Mouse (Mus musculus) G1E (cell line): Measurements from ENCODE around the gene Magi2. TPM values are rescaled to one million over a fixed set of nuclear protein-coding genes. Genes with fewer than 3 reads are reported as not detected.
A peak's percentile ranks its signal among the peaks of the same experiment; 100 is the strongest.

Experiments used
- ATAC-seq: 2 replicates; pipeline ENCODE4 v1.8.0; 2016; ENCODE audit warnings: mild to moderate bottlenecking; ENCODE audit not compliant: insufficient number of reproducible peaks, poor library complexity, low FRiP score, severe bottlenecking; ENCODE audit errors: extremely low read depth
- DNase-seq: peaks from one replicate; pipeline ENCODE4 v3.0.0; 2012; ENCODE audit warnings: low spot score
- H3K27me3 ChIP-seq: 2 replicates; pipeline ENCODE4 v1.6.1; 2012; ENCODE audit warnings: mild to moderate bottlenecking, low read length, inconsistent platforms; ENCODE audit not compliant: insufficient read depth
- H3K36me3 ChIP-seq: replicated peaks from 2 replicates; pipeline ENCODE3; 2012; ENCODE audit warnings: mild to moderate bottlenecking, inconsistent platforms
- H3K4me1 ChIP-seq: 2 replicates; pipeline ENCODE4 v1.6.1; 2012; ENCODE audit warnings: low read depth, low read length, inconsistent platforms, mixed read lengths; ENCODE audit not compliant: insufficient read depth
- H3K4me3 ChIP-seq: 2 replicates; pipeline ENCODE4 v1.5.1; 2012; ENCODE audit warnings: low read depth, mild to moderate bottlenecking, inconsistent platforms, low read length, moderate library complexity, mixed read lengths
- H3K9me3 ChIP-seq: replicated peaks from 2 replicates; pipeline ENCODE4 v1.6.1; 2012; ENCODE audit warnings: inconsistent platforms
- CTCF ChIP-seq: IDR thresholded peaks from 2 replicates; pipeline ENCODE4 v1.5.1; 2012; ENCODE audit warnings: low read depth, low read length, inconsistent platforms, mixed read lengths
- GATA1 ChIP-seq: IDR thresholded peaks from 2 replicates; pipeline ENCODE4 v1.6.1; 2012; ENCODE audit warnings: borderline replicate concordance, low read length, inconsistent platforms, mixed read lengths
- GATA2 ChIP-seq: IDR thresholded peaks from 2 replicates; pipeline ENCODE4 v1.6.1; 2012; ENCODE audit warnings: low read depth, low read length, inconsistent platforms, borderline replicate concordance
- POLR2AphosphoS5 ChIP-seq: IDR thresholded peaks from 2 replicates; pipeline ENCODE4 v1.6.1; 2012; ENCODE audit warnings: low read depth, low read length, inconsistent platforms; ENCODE audit not compliant: insufficient replicate concordance
- TAL1 ChIP-seq: conservative IDR thresholded peaks from 2 replicates; pipeline ENCODE4 v1.6.1; 2012; ENCODE audit warnings: low read depth, low read length, inconsistent platforms, mixed read lengths
- polyA plus RNA-seq: library from polyadenylated mRNA; stranded (reverse); fragments of >175 nt; gene quantifications from 2 replicates; pipeline ENCODE4 v1.2.3, GENCODE M21; 2012
- total RNA-seq, 2 experiments: library from RNA; stranded (forward) in 1 of 2; stranded (reverse) in 1 of 2; fragments of 200-1000 nt in 1 of 2; fragments of >200 nt in 1 of 2; fragmentation: Nextera tagmentation in 1 of 2; gene quantifications; 2 replicates each; pipeline ENCODE4 v1.2.3; 2014 to 2017

Magi2 gene
- total and polyA plus RNA-seq, 3 experiments = 0.69 to 1.3 (median 1.1) TPM

DNA sequence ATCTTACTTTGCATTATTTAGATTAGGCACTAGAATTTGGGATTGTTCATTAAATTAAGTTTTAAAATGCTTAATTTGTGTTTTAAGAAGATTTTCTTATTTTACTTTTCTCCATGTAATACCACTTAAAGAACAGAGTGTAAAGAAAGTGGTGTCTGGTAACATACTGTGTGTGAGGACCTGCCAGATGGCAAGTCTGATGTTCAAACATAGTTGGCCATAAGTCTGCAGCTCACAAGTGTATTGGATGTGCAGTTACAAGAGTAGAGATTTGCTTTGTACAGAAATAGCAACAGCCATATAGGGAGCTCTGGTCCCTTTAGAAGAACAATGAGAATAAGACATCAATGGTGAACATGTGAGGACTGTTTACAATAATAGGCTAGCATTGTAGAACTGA lies 15.0 kb downstream of the Magi2 start:
- ATAC-seq (no peak), DNase-seq (no peak)
- Histone ChIP-seq H3K27me3 (no peaks in the 10 kb centered on the region), H3K4me3 (no peak overlapping the region), H3K36me3 (no peaks in the 10 kb centered on the region), H3K9me3 (no peaks in the 10 kb centered on the region), H3K4me1 (no peaks in the 10 kb centered on the region)
- TF ChIP-seq CTCF = no peak
- no peak for TF ChIP-seq GATA1
- TF ChIP-seq GATA2 = no peak
- TF ChIP-seq POLR2AphosphoS5 = no peak
- TF ChIP-seq TAL1 = no peak

DNA sequence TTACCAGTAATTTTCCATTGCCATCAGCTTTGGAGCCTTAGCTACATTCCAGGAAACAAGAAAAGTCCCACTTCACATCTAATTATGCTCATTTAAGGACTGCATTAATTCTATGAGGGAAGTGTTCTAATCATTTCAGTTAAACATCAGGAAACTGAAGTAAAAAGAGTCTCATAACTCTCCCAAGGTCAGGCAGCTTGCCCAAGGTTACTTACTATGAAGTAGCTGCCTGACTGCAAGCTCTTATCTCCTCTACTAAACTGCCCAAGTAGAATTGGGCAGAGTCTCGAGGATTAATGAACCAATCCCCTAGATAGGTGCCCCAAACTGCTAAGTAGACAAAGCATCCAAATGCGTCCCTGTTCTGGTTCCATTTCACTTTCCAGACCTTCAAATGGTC lies 19.6 kb downstream of the Magi2 start:
- ATAC-seq = no peak
- TF ChIP-seq TAL1 (no peak), POLR2AphosphoS5 (no peak), CTCF (no peak), GATA1 (no peak), GATA2 (no peak)
- Histone ChIP-seq H3K36me3 (no peaks in the 10 kb centered on the region), H3K4me1 (no peaks in the 10 kb centered on the region), H3K27me3 (no peaks in the 10 kb centered on the region), H3K4me3 (no peak overlapping the region), H3K9me3 (no peaks in the 10 kb centered on the region)
- no peak for DNase-seq

DNA sequence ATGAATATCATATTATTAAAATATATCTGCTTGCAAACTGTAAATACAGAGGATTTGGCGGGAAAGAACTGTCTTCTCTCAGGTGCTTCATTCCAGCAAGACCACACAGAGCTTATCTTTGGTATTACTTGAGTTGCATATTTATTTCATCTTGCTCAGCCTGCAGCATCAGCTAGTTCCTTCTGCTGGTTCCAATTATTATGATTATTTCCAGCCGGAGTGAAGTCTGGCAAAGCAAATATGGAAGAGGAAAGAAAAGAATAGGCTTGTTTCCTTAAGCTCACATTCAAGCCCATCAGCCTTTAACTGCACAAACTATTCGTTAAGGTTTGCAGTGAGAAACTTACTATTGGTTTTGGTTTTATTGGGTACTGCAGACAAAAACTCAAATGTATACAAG lies 20.4 kb downstream of the Magi2 start:
- DNase-seq (no peak), ATAC-seq (no peak)
- Histone ChIP-seq H3K27me3 (no peaks in the 10 kb centered on the region), H3K4me3 (no peak overlapping the region), H3K36me3 (no peaks in the 10 kb centered on the region), H3K4me1 (no peaks in the 10 kb centered on the region), H3K9me3 (no peaks in the 10 kb centered on the region)
- TF ChIP-seq CTCF = no peak
- TF ChIP-seq POLR2AphosphoS5 = no peak
- no peak for TF ChIP-seq GATA2
- TF ChIP-seq GATA1 = no peak
- no peak for TF ChIP-seq TAL1

DNA sequence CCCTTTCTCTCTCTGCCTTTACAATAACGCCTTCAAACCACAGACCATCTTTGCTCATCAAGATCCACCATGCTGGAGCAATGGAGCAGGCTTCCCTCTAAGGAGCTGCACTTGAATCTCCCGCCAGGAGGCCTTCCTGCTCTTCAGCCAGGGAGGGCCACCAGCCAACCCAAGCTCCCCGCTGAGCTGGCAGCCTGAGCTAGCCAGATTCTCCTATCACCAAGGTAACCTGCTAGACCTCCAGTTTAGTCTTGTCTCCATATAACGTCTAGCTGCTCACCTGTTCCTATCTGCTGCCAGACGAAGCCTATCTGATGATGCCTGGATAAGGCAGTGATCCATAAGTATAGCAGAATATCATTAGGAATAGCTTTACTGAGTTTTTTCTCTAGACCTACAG lies 36.0 kb downstream of the Magi2 start:
- Histone ChIP-seq H3K27me3 (no peaks in the 10 kb centered on the region), H3K4me3 (no peak overlapping the region), H3K36me3 (no peaks in the 10 kb centered on the region), H3K4me1 (no peaks in the 10 kb centered on the region), H3K9me3 (no peaks in the 10 kb centered on the region)
- TF ChIP-seq POLR2AphosphoS5 = no peak
- no peak for TF ChIP-seq CTCF
- TF ChIP-seq GATA1 = no peak
- no peak for TF ChIP-seq TAL1
- no peak for TF ChIP-seq GATA2
- no peak for ATAC-seq
- no peak for DNase-seq

DNA sequence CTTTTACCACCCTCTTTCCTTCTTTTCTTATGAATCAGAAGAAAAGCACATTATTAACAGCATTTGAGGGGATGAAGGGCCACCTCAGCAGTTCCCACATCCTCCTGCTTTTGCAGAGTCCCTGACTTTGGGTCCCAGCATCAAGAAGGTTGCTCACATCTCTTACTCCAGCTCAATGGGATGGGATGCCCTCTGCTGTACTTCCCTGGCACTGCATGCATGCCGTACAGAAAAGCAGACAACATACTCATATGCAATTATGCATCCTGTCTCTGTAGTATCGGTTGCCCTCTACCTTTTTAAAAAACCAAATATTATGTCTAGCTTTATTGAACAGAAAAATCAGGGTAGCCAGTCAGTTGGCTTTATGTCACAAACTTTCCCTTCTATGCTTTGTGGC lies 37.8 kb downstream of the Magi2 start:
- H3K36me3 ChIP-seq = no peaks in the 10 kb centered on the region
- DNase-seq (no peak), ATAC-seq (no peak)
- H3K4me1 ChIP-seq = no peaks in the 10 kb centered on the region
- no peaks in the 10 kb centered on the region for H3K27me3 ChIP-seq
- H3K4me3 ChIP-seq = no peak overlapping the region
- TF ChIP-seq CTCF = peak; percentile 53
- no peak for TF ChIP-seq GATA1
- no peaks in the 10 kb centered on the region for H3K9me3 ChIP-seq

DNA sequence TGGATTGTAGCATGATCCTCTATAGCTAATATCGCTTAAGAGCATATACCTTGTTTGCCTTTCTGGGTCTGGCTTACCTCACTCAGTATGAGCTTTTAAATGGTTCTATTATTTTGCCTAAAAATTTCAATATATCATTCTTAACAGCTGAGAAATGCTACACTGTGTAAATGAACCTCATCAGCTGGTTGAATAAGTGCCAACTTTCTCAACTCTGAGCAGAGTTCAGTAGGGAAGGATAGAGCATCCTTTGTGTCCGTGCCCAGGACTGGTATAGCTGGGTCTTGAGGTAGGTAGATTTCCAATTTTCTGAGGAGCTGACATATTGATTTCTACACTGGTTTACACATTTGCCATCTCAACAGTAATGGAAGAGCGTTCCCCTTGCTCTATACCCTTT lies 65.7 kb downstream of the Magi2 start:
- no peaks in the 10 kb centered on the region for H3K4me1 ChIP-seq
- DNase-seq (no peak), ATAC-seq (no peak)
- no peaks in the 10 kb centered on the region for H3K36me3 ChIP-seq
- H3K9me3 ChIP-seq = no peaks in the 10 kb centered on the region
- H3K4me3 ChIP-seq = no peak overlapping the region
- TF ChIP-seq CTCF = no peak
- TF ChIP-seq GATA1 = no peak
- TF ChIP-seq TAL1 = no peak
- no peak for TF ChIP-seq GATA2
- TF ChIP-seq POLR2AphosphoS5 = no peak
- H3K27me3 ChIP-seq = no peaks in the 10 kb centered on the region

DNA sequence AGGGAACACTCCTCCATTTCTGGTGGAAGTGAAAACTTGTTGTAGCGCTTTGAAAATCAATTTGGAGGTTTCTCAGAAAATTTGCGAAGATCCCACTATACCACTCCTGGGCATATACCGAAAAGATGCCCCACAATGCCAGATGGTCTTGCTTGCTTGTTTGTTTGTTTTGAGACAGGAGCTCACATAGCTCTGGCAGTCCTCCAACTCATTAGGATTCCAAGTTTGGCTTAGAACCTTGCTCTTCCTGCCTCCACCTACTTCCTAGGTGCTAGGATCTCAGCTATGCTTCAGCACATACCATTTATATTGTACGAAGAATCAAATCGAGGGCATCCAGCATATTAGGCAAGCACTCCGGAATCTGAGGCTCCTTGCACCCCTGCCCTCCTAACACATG lies 79.8 kb downstream of the Magi2 start:
- Histone ChIP-seq H3K9me3 (no peaks in the 10 kb centered on the region), H3K27me3 (no peaks in the 10 kb centered on the region), H3K4me1 (no peaks in the 10 kb centered on the region), H3K36me3 (no peaks in the 10 kb centered on the region), H3K4me3 (no peak overlapping the region)
- TF ChIP-seq GATA2 (no peak), POLR2AphosphoS5 (no peak), GATA1 (no peak), CTCF (no peak), TAL1 (no peak)
- ATAC-seq = no peak
- no peak for DNase-seq
